Mouse (Mus musculus) layer of hippocampus, postnatal 14 days (tissue): Measurements from ENCODE around the gene Acacb. TPM values are rescaled to one million over a fixed set of nuclear protein-coding genes. Genes with fewer than 3 reads are reported as not detected.

Experiments used
- DNase-seq, 2 experiments: peaks; one replicate each; pipeline ENCODE4 v3.0.0; 2021 to 2022; ENCODE audit warnings: low spot score in 2 of 2, mixed read lengths in 1 of 2
- long read RNA-seq, 2 experiments: library from polyadenylated mRNA; stranded (forward); transcript quantifications; one replicate each; pipeline ENCODE4 v2.0.0; 2021
- total RNA-seq, 2 experiments: library from RNA; stranded (reverse); gene quantifications; 2 replicates each; pipeline ENCODE4 v1.2.3; 2021

The Acacb gene
- 1 to 10 TPM; 6.5 to 7.1 TPM for total RNA-seq
- long read RNA-seq, experiment 1, partial matches to known transcripts: 2 of 2 reads
- long read RNA-seq, experiment 1, other reads (novel, unspliced or antisense): 0 of 2 reads
- long read RNA-seq, experiment 2, partial matches to known transcripts: 3 of 4 reads
- long read RNA-seq, experiment 2, other reads (novel, unspliced or antisense): 1 of 4 reads

DNA sequence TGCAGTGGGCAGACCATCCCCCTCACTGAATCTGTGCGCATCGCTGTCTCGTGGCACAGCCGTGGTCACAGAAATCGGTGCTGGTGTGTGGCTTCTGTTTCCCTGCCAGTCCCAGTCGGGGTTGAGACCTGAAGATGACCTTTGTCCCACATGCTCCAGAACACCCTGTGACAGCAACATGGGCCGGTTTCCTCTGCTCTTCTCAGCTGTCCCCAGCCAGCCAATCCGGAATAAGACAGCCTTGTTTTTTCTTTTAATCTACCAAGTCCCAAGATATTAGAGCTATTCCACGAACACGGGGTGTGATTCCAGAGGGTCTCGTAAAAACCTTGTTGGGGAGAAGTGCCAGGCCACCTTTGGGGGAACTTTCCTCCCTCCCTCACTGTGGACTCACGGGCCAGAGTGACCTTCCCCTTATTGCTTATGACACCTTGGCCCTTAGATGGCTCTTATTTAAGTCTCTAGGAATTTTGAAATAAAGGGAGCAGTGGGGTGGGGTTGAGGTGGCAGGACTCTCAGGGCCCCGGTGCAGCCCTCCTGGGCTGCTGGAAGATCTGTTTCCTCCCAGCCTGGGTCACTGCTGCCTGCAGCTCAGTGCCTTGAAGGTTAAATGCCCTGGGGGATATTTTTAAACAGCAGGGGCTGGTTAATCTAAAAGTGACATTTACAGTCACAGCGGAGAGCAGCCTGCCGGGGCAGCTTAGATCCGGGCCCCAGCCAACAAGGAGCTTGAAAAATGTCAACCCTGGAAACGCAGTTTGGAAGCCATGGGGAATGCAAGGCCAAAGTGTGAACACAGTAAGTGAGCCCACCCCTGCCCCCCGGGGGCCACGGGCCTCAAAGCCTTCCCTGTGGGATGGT, at the start of gene Acacb:
Gene Acacb (plus strand): TSS at position 508 of the 861 bp plus-strand sequence.
- no peak for DNase-seq

GRCm38 (mm10) chr5:114099709-114100389, 46.5 kb upstream of the Acacb start:
- peak; percentile 95 to 98 for DNase-seq

DNA sequence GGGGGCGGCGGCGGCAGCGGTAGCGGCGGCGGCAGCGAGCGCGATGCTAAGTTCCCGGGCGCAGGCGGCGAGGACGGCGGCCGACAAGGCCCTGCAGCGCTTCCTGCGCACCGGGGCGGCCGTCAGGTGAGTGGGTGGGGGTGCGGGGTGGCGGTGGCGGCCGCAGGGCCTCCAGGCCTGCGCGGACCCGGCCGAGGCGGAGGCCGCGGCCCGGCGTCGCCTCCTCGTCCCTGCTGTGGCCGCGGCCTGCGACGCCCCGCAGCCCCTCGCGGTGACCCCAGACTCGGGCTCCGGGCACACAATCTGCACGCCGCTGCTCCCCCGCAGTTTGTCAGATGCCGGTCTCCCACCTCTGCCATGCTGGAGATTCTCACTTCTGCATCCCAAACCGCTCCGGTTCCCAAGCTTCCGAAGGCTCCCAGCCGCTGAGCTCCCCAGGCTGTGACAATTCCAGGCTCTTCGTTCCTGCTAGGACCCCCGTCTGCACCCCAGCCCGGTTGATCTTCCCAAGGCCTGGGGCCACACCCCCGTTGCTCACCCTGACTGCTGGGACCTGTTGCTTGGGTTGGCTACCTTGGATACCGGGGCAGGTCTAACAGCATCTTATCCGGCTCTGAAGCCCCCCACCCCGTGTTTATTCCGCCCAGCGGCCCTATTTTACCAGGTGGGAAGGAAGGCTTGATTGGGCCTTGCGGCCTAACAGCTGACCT, 45.8 kb upstream of the Acacb start:
- DNase-seq: peak in 1 of 2 experiments; percentile 23

DNA sequence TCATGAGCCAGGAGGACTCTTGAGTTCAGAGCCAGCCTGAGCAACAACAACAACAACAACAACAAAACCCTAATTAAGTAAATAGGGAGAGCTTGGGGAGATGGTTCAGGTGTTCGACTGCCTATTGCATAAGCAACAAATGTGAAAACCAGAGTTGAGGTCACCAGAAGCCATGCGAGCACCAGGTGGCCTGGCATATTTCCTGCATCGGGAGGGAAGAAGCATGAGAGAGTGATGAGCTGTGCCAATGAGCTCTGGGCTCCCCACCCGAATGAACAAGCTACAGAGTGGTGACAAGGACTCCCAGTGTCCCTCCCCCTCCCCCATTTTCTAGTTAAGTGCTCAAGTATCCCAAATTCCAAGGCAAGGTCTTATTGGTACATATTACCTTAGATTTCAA, 44.5 kb upstream of the Acacb start:
- DNase-seq: no peak

DNA sequence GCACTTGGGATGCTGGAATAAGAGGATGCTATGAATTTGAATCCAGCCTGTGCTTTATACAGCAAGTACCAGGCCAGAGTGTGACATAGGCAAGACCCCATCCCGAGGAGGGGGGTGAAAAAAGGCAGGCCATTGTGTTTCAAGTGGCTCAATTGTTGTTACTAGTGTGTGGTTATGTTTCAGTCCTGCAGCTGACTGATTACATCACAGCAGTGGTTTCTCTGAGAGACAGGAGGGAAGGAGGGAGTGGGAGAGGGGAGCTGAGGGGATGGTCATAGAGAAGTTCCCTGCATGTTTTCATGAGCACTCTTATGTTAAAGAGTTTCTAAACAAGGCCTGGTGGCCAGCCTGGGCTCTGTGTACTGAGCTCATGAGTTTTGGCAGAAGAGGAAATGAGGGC, 43.5 kb upstream of the Acacb start:
- no peak for DNase-seq

DNA sequence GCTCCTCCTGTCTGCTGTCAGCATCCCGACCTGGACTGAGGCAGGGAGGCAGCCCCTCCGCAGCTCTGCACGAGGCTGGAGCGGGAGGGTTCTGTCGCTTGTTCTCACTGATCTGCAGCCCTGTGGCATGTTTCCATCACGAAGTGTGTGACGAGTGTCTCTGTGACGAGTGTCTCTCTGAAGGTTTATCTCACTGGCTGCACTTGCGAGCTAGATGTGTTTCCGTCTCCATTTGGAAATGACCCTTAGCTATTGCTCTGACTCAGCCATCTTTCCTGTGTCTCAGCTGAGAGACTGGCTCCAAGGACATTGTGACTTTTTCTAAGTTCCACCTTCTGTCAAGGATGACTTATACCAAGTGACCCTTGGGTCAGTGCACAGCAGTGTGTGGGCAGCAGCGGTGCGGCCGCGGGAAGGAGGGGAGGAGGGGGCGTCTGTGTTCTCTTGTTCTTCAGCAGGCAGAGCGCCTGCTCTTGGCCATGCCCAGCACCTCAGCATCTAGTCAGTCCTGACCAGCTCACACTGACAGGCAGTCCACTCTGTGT, 39.9 kb upstream of the Acacb start:
- no peak for DNase-seq

- no peak for DNase-seq
Observed at GRCm38 (mm10) chr5:114113334-114113733, 33.0 kb upstream of the Acacb start.

- DNase-seq: no peak
Observed at GRCm38 (mm10) chr5:114115030-114115429, 31.3 kb upstream of the Acacb start.

GRCm38 (mm10) chr5:114116586-114116985, 29.7 kb upstream of the Acacb start:
- DNase-seq: no peak

GRCm38 (mm10) chr5:114119806-114120205, 26.5 kb upstream of the Acacb start:
- no peak for DNase-seq

DNA sequence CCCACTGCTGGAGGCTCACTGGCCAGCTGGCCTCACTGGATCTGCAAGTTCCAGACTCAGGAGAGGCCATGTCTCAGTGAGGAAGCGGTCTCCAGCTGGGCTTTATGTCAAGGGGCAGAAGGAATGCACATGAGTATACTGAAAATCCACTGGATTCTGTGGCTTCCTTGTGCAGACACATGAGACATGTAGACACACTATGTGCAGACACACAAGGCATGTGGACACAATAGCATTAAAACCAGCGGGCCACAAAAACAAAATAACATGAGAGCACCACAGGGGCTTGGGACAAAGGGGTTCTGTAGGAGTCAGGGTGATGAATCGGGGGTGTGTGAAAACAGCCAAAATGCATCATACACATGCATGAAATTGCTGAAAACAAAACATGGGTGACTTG, 20.3 kb upstream of the Acacb start:
- DNase-seq: no peak

- DNase-seq: no peak
Observed at GRCm38 (mm10) chr5:114126499-114127244, 19.7 kb upstream of the Acacb start.

DNA sequence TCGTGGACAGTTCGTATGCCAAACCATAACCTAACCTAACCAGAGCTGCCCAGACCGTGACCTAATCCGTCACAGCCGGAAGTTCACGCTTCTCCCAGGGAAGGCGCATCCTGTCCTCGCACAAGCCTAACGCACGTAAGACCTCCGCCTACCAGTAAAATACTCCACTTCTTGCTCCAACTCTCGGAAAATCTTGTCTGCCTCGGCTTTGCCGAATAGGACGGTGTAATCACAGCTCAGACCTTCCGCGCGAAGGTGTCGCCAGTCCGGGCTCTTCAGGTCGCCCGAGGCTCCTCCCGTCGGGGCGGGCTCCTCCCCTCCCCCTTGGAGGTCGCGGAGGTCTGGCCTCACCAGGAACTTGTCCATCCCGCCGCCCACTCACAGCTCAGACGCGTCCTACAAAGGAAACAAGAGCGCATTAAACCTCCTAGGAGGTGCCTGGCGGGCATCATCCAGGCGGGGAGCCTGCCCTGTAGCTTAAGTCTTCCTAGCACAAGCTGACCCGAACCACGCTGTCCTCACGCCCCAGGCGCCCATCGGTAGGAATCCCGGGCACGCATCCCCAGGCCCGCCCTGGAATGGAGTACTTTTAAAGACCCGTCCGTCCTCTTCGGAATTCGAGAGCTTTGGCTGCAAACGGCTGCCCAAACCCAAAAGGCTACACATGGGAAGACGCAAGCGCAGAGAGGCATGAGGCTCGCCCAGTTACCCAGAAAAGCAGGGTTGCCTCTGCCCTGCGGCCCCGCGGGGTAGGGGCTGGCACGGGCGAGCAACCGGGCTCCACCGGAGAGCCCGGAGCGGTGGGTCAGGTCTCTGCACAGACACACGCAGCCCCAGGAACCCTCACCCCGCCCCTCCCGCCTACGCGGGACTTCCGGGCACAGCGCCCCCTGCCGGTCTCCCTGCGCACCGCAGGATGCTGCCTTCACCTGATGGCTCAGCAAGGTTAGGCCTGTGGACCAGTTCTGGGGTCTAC, 18.7 kb upstream of the Acacb start, which contains the start of gene Alkbh2:
Gene Alkbh2 (minus strand): TSS at position 845 of the 976 bp plus-strand sequence.
- DNase-seq: peak; percentile 71 to 73

GRCm38 (mm10) chr5:114129550-114130210, 16.7 kb upstream of the Acacb start:
- no peak for DNase-seq

GRCm38 (mm10) chr5:114130211-114130605, 16.1 kb upstream of the Acacb start, which contains the start of gene Ung:
Gene Ung (plus strand): TSS chr5:114130386.
- peak in 1 of 2 experiments; percentile 30 for DNase-seq

GRCm38 (mm10) chr5:114130698-114131520, 15.4 kb upstream of the Acacb start:
- peak; percentile 93 to 95 for DNase-seq

- DNase-seq: peak in 1 of 2 experiments; percentile 20
Observed at GRCm38 (mm10) chr5:114131521-114131840, 14.9 kb upstream of the Acacb start.

GRCm38 (mm10) chr5:114132841-114133240, 13.5 kb upstream of the Acacb start:
- DNase-seq: no peak
